Mouse (Mus musculus): ENCODE measurements around the gene Vipr1.

- no peak for TF ChIP-seq POLR2A (IDR thresholded peaks at IDR 0.05; ENCODE audit: borderline replicate concordance, extremely low read depth, low read depth, low read length)
- no peak for TF ChIP-seq CTCF (IDR thresholded peaks at IDR 0.05; ENCODE audit: insufficient read depth, low read length)
Observed at GRCm38 (mm10) chr9:121609381-121609780, 33.1 kb upstream of the Vipr1 start.
